Mouse (Mus musculus) thymus, postnatal 10 days (tissue): ENCODE measurements around the gene Efna1.

ENCODE experiments used
- DNase-seq, 2 experiments: peaks; one replicate each; pipeline ENCODE4 v3.0.0; 2021; ENCODE audit warnings: low spot score in 2 of 2

The Efna1 gene

DNA sequence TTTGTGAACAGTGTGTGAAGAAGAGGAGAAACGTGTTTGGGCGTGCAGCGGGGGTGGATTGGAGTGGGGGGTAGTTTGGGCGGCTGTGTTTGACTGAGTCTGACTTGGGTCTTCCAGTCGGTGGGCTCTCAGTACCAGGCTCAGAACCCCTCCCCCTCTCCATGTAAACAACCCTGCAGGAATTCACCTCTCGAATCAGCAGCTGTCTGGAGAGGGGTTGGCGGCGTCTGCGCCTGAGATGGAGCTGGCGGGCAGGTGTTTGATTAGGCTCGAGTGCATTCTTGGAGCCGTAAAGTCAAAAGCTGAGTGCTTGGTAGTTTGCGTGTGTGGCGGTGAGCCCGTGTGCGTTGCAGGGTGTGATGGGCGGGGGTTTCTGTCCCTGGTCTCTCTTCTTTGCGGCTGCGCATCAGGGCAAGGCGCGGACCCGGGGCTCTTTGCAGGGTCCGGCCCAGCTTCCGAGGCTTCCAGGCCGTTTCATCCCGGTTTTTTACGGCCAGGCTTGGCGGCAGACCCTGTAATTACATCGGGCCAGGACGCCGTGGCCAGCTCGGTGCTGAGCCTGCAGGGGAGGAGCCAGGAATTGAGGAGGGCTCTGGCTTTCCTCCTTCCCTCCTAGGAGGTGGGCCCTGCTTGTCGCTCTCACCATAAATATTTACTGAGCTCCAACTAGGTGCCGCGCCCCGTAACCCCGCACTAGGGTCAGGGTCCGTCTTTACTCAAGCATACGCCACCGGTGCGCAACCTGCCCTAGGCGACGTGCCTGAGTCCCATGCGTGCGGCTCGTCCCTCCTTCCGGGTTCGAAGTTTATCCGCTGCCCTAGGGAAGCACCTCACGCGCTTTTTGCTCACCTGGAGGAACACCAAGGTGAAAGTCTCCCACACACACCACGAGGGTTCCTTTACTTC, at the start of gene Efna1:
TSS of gene Efna1 (minus strand) at position 537 of the 906 bp plus-strand sequence.
- DNase-seq, result no peak

DNA sequence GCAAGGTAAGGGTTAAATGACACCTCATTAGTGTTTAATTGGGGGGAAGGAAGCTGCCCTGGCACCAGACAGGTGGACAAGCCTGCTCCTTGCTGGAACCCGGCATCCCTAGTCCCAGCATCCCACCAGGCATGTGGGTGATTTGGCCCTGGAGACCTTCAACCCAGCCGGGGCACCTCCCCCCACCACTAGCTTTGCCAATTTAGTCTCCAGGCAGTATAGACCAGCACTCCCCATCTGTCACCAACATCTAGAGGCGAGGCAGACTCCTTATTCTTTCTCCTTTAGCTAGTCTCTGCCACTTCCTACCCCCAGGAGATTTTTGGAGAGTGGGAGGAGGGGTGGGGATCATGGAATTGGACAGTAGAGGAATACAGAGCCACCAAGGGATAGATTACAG, 49.4 kb upstream of the Efna1 start:
- no peak for DNase-seq

DNA sequence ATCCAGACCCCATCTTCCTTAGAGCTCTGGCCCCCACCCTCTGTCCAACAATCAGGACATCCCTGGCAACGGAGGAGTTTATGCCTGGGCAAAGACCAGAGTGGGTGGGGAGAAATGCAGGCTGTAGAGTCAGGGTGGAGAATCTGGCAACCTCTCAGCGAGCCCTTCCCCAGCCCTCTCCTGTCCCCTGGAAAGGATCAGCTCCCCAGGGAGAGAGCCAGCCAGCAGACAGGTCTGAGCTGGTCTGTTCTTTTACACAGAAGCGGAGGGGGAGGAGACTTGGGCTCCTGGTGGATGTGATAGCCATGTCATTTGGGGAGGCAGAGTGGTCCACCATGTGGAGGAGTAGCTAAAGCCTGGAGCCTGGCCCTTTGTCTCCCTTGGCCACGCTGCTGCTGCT, 47.7 kb upstream of the Efna1 start:
- DNase-seq, result no peak

DNA sequence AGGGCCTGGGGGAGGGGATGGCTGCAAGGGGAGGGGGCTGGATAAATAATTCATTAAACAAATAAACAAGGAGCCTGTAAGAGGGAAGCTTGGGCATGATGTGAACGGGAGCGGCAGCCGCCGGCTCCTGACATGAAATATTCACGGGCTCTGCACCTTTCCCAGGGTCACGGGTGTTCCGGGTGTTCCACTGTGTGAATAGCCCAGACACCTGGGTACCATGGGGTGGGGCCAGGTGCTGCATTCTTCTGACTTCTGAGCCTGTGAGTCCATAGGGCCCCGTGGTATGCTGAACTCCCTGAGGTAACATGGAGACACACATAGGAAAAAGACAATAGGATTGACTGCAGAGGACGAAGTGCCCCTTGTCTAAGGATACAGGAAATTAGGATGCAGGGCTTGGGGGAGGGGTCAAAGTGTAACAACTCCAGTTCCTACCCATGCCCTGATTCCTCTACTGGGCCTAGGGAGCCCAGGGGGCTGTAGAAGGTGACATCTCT, 46.5 kb upstream of the Efna1 start:
- no peak for DNase-seq

DNA sequence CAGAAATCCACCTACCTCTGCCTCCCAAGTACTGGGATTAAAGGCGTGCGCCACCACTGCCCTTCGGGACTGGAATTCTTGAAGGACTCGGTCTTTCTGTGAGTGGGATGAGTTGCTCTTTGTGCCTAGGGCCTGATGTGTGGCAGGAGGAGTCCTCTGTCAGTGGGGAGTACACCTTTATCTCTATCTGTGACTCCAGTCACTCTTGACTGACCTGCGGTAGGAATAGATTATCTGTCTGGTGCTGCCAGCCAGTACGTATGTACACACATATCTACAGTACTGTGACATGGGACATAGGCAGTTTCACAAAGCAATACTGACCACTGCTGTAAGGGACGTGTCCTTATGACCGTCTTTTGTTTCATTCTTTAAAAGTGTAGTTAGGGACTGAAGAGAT, 44.9 kb upstream of the Efna1 start:
- DNase-seq, result no peak

DNA sequence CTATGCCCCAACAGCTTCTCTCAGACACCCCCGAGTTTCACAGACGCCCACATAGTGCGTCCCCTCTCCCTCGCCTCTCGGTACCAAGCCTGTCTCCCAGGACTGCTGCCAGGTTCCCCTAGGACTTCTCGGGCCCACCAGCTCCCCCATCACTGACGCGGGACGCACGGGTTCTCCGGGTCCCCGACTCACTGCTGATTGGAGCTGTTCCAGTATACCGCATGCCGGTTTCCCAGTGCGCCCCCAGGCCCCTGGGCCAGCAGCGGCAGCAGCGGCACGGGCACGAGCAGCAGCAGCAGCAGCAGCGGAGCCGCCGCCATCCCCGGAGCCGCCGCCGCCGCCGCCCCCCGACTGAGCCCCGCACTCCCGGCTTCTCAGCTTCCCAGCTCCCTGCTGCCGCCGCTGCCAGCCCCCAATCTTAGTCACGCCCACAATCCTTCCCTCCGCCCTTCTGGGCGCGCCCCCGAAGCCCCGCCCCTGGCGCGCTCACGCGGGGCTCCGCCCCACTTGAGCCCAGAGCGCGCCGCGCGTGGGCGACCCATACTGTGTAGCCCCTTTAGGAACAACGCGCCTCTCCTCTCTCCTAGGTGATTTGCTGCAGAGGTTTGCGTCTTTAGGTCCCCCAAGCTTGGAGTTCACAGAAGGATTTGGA, 41.7 kb upstream of the Efna1 start, which contains the start of gene Efna3:
TSS of gene Efna3 (minus strand) at position 452 of the 652 bp plus-strand sequence.
- peak in 1 of 2 experiments; percentile 62 for DNase-seq

DNA sequence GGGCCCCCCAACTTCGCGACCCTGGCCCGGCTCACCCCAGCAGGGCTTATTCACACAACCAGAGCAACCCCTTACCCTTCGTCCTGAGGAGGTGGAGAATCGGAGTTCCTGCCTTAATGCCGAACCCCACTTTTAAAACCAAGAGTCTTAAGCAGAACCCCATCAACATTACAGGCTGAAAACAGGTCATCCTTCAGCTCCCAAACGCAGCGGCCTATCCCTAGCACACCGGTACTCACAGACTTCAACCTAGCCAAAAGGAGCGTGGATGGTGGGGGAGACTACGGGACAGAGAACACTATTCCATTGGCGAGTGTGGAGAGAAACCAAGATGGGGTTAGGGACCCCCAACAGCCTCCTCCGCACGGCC, 41.2 kb upstream of the Efna1 start:
- no peak for DNase-seq

DNA sequence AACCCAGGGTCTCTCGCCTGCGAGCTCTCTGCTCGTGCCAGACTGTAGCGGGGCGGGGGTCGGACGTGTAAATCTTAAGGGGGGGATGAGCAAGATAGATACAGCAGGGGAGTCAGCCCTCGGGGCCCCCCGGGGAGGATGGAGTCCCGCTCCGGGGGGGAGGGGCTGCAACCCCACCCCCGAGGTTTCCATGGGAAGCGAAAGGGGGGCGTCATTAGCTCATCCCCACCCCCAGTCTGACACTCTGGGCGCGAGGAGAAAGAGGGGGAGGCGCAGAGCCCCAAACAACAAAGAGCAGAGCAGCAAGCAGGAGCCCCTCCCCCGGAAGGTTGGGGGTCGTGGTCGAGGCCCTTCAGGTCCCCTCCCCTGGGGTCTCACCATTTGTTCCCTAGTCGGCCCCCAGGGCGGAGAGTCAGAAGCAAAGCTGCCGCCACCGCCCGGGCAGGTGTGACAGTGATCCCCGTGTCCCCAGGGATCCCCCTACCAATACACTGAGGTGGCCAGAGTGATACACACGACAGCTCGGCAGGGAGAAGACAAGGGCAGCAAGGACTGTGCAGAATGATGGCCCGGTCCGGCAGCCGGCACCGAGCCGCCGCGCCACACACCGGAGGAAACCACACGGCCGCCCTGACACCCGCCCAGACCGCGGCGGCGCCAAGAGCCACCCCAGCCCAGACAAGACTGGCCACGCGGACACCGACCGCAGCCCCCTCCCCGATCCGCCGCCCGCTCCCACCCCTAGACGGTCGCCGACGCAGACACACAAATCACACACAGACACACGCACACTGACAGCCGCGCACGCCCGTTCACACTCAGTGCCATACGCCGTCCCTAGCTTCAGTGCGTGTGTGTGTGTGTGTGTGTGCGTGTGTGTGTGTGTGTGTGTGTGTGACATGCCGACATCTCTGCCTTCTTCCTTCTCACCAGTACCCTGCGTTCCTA, 40.5 kb upstream of the Efna1 start:
- DNase-seq, result no peak

DNA sequence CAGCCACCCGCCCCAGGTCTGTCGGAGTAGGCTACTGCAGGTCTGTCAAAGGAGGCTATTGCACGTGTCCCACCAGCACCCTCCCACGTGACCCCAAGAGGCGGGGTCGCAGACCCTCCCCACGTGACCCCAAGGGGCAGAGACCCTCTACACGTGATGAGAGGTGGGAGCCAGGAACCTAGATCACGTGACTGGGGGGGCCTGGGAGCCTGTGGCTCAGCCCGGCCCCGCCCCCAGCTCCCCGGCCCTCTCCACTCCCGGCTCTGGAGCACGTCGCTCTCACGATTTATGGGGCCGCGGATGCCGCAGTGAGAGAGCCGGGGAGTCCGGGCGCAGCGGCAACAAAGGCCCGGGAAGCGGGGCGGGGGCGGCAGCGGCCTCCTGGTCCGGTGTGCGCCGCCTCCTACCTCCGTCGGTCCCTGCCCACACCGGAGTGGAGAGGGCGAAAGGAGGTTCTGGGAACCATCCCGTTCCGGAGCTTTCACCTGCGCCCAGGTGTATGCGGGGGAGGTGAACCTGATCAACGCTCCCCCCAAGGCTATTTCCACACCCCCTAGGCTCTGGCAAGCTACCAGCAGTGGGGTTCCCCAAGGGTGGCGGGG, 39.7 kb upstream of the Efna1 start:
- no peak for DNase-seq

DNA sequence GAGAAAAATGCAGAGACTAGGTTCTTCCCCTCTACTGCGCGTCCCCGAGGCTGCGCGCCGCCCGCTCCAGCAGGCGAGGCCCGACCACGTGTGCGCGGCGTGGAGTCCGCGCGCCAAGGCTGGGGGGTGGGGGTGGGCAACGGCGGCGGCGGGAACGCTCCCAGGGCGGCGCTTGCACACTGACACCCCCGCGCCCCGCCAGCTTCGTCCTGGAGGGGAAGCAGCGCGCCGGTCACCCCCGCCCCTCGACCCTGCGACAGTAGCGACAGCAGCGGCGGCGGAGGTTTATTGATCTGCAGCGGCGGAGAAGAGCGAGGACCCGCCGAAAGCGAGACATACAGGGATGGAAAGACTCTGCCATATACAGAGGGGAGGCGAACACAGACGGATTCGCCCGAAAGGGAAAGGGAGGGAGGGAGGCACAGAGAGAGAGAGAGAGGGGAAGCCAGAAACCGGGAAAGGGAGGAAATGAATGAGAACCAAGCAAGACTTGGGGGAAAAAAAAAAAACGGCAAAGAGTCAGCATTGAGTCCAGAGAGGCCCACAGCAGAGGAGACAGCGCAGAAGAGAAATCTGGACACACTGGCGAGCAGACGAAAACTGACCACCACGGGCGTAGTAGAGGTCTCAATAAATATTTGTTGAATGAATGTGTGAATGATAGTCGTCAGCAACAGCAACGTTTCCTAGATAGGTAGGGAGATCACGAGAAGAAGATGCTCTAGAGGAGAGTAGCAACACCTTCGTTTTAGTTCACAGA, 38.8 kb upstream of the Efna1 start:
- no peak for DNase-seq

DNA sequence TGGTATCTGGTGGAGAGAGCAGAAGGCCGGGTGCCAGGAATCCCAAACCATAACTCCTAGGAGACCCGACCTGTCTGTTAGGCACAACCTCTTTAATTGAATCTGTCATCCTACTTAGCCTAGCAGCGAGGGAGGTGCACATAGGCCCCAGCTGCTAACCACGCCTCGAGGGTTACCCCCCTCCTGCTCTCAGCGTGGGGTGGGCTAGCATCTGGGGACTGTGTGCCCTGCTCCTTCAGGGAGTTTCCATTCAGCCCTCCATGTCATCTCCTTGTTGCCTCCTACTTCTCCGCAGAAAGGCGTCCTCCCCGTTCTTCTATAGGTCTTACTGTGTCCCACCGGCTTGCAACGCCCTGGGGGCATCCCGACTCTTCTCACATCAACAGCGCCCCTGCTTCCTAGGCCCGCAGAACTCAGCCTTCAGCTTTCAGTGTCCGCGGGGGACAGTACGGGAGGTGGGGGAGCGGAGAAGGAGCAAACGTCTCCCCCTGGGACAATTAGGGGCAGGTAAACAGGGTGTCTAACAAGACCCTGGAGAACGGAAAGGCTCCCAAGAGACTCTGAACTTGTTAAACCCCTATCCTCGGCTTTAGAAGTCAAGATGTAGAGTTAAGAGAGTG, 38.1 kb upstream of the Efna1 start:
- DNase-seq, result no peak

DNA sequence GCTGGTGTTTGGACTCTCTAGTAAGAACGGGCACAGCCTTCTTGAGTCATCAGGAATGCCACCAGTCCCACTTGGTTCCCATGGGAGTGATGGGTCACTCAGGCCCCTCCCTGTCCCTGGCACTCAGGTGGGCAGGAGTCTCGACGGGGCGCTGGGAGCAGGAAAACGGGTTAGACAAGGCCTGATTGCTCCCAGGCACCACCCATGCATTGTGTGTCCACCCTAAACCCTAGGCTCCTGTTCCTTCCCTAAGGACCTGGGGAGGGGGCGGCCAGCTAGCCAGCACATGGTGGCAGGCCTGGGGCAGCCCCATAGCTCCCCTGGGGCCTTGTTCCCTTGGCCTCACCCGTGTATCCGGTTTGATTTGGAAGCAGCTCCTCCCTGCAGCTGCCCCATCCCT, 37.4 kb upstream of the Efna1 start:
- DNase-seq, result no peak

DNA sequence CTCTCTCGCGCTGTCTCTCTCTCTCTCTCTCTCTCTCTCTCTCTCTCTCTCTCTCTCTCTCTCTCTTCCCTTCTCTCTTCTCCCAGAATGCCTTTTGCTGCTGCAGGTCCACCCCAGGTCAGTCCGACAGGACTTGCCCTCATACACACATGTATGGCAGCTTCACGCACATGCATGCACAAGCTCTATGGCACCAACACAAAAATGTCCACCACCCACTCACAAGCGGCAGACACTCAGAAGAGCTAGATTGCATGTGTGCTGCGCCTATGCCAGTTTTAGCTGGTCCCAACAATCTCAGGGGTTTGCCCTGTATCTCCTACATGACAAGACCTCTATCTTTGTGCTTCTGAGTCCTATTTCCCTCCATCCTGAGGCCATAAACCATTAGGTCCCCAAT, 36.3 kb upstream of the Efna1 start:
- no peak for DNase-seq

DNA sequence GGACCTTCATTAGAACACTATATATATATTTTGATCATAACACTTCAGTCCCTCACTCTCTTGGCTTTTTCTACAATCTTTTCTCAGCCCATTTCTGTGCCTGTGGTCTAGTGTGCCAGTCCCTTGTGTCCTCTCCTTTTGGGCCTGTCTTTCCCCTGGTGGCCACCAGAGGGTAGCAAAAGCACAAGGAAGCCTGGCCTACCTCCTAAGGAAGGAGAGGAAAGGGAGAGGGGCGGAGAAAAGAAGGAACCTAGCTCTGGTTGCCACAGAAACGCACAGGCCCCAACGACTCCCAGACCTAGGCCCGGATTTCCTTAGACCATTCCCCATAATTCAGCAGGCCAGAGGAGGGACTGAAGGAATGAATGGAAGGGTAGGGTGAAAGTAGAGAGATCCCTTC, 35.9 kb upstream of the Efna1 start:
- DNase-seq, result peak; percentile 54 to 74

DNA sequence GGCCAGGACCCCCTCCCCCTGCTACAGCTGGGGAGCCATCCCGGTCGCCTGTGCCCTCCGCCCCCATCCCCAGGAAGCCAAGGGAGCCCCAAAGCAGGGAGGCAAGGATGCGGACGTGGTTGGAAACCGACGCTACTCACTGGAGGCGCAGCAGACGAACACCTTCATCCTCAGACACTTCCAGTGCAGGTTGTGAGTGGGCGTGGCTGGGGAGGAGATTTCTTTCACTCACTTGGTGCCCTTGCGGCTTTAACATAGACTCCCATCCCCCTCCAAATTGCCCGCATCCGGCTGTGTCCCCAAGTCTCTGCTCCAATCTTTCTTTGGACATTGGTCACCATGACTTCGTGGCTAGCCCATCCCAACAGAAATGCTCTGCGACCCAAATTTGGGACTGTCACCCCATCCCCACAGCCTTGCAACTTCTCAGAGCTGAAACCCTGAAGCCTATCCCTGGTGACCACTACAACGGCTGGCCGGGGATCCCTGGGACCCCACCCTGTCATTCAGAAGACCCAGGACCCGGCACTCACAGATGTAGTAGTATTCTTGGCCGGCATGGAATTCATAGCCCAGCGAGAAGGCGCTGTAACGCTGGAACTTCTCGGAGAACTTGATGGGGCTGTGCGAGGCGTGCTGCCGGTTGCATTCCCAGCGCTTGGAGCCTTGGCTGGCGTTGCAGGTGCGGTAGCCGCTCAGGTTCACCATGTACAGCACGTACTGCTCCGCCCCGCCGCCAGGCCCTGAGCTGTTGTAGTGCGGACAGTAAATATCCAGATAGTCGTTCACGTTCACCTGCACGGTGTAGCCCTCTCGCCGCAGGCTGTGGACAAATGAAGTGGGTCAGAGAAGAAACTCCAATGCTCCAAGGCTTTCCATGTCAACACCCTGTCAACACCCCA, 35.2 kb upstream of the Efna1 start:
- DNase-seq, result no peak

DNA sequence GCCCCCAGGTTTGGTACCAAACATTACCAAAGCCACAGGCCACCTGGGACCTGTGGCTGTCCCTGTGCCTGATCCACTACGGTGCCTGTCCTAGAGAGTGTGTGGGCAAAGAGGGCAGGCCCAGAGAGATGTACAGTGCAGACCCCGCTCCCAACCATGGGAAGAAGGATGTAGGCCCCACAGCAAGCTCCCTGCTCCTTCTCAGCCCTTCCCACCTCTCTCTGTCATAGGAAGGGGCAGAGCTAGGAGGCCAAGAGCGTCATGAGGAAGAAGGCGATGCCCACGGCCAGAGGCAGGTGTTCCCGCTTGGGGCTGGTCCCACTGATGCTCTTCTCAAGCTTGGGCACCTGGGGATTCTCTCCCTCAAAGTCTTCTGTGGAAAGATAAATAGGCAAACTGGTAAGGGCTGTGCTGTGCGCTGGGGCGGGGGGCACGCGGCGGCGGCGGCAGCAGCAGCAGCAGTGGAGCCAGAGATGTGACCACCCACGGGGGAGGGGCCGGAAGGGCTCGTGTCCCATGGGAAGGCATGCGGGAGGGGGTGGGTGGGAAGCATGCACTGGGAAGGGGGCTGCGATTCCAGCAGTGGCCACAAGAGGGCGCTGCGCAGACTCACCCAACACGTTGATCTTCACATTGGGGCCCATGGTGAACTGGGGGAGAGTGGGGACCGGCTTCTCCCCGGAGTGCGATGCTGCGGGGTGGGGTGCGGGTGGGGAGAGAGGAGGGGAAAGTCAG, 34.4 kb upstream of the Efna1 start:
- DNase-seq, result peak in 1 of 2 experiments; percentile 69

DNA sequence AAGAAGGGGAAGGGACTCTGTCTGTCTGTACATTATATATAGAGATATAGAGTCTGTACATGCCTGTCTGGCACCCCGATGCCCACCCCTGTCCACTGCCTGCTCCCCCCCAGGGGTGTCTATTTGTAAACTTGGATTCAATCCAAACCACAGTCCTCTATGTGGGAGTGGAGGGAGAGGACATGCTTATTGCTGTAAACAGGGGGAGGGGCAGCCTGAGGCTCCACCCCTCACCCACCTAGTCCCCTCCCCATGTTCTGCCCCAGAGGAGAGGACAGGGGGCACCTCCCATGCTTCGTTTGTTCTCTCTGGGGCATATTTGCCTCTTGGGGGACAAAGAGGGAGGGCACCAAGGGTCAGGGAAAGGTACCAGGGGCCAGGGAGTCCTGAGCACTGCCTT, 33.8 kb upstream of the Efna1 start:
- DNase-seq, result no peak

DNA sequence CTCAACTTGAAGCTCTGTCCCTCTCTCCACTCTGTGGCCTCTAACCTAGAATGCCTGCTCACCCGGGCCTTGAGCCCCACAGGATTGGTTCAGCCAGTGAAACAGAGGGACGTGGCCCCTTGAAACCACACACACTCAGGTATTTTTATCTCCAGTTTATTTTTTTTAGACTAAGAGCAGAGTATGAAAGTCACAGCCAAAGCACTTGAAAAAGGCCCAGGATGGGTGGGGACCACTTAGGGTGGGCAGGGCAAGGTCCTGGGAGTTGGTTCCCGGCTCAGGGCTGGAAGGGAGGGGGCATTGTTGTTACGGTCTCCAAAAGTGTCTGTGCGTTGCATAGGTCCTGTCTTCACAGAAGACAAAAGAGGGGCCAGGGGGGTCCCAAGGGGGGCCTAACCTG, 33.4 kb upstream of the Efna1 start:
- DNase-seq, result no peak

DNA sequence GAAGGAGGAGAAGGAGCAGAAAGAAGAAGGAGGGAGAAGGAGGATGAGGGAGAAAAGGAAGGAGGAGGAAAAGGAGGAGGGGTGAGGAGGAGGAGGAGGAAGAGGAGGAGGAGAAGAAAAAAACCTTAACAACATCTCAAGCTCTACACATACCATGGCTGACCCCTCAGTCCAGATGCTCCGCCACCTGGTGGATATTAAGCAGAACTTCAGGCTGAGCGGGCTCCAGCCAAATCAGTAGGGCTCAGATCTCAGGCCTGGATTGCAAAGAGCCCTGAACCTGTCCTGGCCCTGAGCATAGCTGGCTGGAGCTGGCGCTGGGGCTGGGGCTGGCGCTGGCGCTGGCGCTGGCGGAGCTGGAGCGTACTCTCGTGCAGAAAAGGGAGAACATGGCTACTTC, 27.1 kb upstream of the Efna1 start:
- peak; percentile 36 to 69 for DNase-seq
